Mouse (Mus musculus) ES-E14 (cell line): ENCODE measurements around the gene Mrpl16. TPM values are rescaled to one million over a fixed set of nuclear protein-coding genes. Genes with fewer than 3 reads are reported as not detected.

Experiments used
- DNase-seq: peaks from one replicate; pipeline ENCODE4 v3.0.0-alpha.2; 2013; ENCODE audit warnings: low read depth, low spot score
- H3K27ac ChIP-seq: 2 replicates; pipeline ENCODE4 v1.5.1; 2012; ENCODE audit warnings: low read depth, mild to moderate bottlenecking, low read length, moderate library complexity, mixed read lengths; ENCODE audit not compliant: poor library complexity, insufficient read depth, severe bottlenecking
- H3K36me3 ChIP-seq: 2 replicates; pipeline ENCODE4 v1.6.1; 2012; ENCODE audit warnings: mild to moderate bottlenecking, low read length, moderate library complexity, mixed read lengths; ENCODE audit not compliant: control insufficient read depth, poor library complexity, insufficient read depth, severe bottlenecking
- H3K4me1 ChIP-seq, 2 experiments: fragments of 150-350 bp in 1 of 2; sonication (generic) in 1 of 2; 2 replicates each; pipeline ENCODE4 v1.6.1; 2012; ENCODE audit warnings: low read length in 2 of 2, mild to moderate bottlenecking in 1 of 2, mixed read lengths in 1 of 2; ENCODE audit not compliant: control insufficient read depth in 2 of 2, insufficient read depth in 2 of 2, poor library complexity in 1 of 2
- H3K4me3 ChIP-seq, 2 experiments: fragments of 150-350 bp in 1 of 2; sonication (generic) in 1 of 2; 2 replicates each; pipeline ENCODE4 v1.5.1; 2012; ENCODE audit warnings: low read length in 2 of 2, low read depth in 1 of 2, mild to moderate bottlenecking in 1 of 2, mixed read lengths in 1 of 2; ENCODE audit not compliant: insufficient read depth in 1 of 2, poor library complexity in 1 of 2, severe bottlenecking in 1 of 2
- H3K9ac ChIP-seq: 2 replicates; pipeline ENCODE4 v1.6.1; 2012; ENCODE audit warnings: low read depth, mild to moderate bottlenecking, low read length, mixed read lengths; ENCODE audit not compliant: poor library complexity, insufficient read depth, severe bottlenecking
- H3K9me3 ChIP-seq: fragments of 150-350 bp; sonication (generic); 2 replicates; pipeline ENCODE4 v1.6.1; 2012; ENCODE audit warnings: low read depth, mild to moderate bottlenecking, low read length; ENCODE audit not compliant: control insufficient read depth, insufficient read depth
- CHD2 ChIP-seq: IDR thresholded peaks from 2 replicates; pipeline ENCODE4 v1.6.1; 2014; ENCODE audit warnings: mild to moderate bottlenecking, low read depth, low read length, inconsistent platforms
- HCFC1 ChIP-seq: IDR thresholded peaks from 2 replicates; pipeline ENCODE4 v1.6.1; 2012; ENCODE audit warnings: low read length, inconsistent platforms, borderline replicate concordance; ENCODE audit not compliant: insufficient read depth
- MAFK ChIP-seq: IDR thresholded peaks from 2 replicates; pipeline ENCODE4 v1.6.1; 2014; ENCODE audit warnings: mild to moderate bottlenecking, low read depth, low read length, inconsistent platforms; ENCODE audit not compliant: insufficient read depth
- ZC3H11A ChIP-seq: IDR thresholded peaks from 2 replicates; pipeline ENCODE4 v1.6.1; 2012; ENCODE audit warnings: low read depth, mild to moderate bottlenecking, inconsistent platforms, low read length, borderline replicate concordance
- ZNF384 ChIP-seq: IDR thresholded peaks from 2 replicates; pipeline ENCODE4 v1.6.1; 2012; ENCODE audit warnings: low read depth, low read length, inconsistent platforms
- in situ Hi-C, 2 experiments: fragments of 600-800 bp; cut with MboI; formaldehyde crosslinking; loops; one replicate each; pipeline ENCODE4 v1.15.1; 2025; ENCODE audit warnings: low sequenced_read_pairs in 2 of 2, inconsistent platforms in 1 of 2; ENCODE audit not compliant: unreplicated experiment in 2 of 2
- total RNA-seq: library from RNA; depleted of rRNA; stranded (reverse); fragments of 300-350 nt; gene quantifications from 2 replicates; pipeline ENCODE4 v1.2.3, GENCODE M21; 2012

Gene Mrpl16
- total RNA-seq, 1 experiment = 36.0 TPM

DNA sequence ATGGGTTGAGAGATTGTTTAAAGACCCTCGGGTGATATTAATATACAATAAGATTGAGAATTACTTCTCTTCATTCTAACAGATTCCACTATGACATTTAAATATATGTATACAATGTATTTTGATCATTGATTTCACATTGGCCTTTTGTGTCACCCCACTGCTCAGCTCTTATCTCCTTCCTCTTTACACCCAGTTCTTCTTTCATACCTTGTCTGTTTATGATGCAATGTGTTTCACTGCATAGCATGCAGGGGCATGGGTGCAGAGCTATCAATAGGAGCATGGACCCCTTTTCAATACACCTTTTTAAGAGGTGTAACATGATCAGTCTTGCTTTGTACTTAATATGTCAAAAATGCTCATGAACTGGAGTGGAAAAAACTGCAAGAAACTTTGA lies 39.9 kb upstream of the Mrpl16 start:
- in situ Hi-C loops = no loop called here
- Histone ChIP-seq H3K9me3 (no peaks in the 10 kb centered on the region), H3K27ac (no peak overlapping the region), H3K4me3 (no peak overlapping the region), H3K4me1 (no peaks in the 10 kb centered on the region), H3K36me3 (no peaks in the 10 kb centered on the region), H3K9ac (no peak overlapping the region)
- DNase-seq = no peak
- TF ChIP-seq ZNF384 = no peak
- no peak for TF ChIP-seq MAFK
- no peak for TF ChIP-seq HCFC1
- no peak for TF ChIP-seq ZC3H11A

DNA sequence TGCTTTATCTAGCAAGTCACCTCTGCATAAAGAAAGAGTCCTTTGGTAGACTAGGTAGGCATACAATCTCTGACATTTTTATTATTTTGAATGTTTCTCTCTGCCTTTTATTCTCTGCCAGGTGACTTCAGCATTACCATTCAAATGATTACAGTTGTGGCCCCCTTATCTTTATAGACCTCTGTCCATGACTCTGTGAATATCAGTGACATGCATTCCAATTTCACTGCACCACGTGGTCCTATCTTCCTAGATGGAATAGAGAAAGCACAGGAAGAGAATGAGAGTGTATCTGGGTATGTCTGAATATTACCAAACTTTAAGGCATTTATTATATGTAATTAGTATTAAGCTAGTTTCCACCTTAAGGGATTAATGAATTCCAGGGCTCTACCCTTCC lies 33.7 kb upstream of the Mrpl16 start:
- no peak for DNase-seq
- H3K36me3 ChIP-seq = no peaks in the 10 kb centered on the region
- no peak overlapping the region for H3K9ac ChIP-seq
- no peak overlapping the region for H3K27ac ChIP-seq
- no peaks in the 10 kb centered on the region for H3K9me3 ChIP-seq
- no peak for TF ChIP-seq ZC3H11A
- no peak for TF ChIP-seq CHD2
- TF ChIP-seq ZNF384 = no peak
- TF ChIP-seq MAFK = no peak
- TF ChIP-seq HCFC1 = no peak
- in situ Hi-C loops = no loop called here
- H3K4me1 ChIP-seq = no peaks in the 10 kb centered on the region
- no peak overlapping the region for H3K4me3 ChIP-seq

DNA sequence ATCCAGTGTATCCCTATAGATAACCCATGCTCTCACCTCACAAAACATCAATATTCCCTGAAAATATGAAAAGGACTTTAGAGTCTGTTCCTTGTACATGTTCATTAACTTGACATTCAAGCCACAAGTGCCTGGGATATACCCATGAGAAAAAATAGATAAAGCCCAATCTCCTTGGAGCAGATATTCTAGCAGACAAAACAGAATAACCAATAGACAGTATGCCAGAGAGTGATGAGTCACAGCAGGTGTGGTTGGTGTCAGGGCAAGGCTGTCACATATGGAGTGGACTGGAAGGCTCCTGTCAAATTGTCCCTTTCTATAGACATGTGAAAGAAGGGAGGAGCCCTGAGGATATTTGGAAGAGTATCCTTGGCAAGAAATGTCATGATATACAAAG lies 24.5 kb upstream of the Mrpl16 start:
- no peak for DNase-seq
- in situ Hi-C loops = no loop called here
- Histone ChIP-seq H3K4me3 (no peak overlapping the region), H3K9ac (no peak overlapping the region), H3K4me1 (no peaks in the 10 kb centered on the region; a peak in 1 of 4 replicates), H3K9me3 (no peaks in the 10 kb centered on the region), H3K27ac (no peak overlapping the region), H3K36me3 (no peaks in the 10 kb centered on the region)
- TF ChIP-seq ZNF384 (no peak), ZC3H11A (no peak), CHD2 (no peak), MAFK (no peak), HCFC1 (no peak)

DNA sequence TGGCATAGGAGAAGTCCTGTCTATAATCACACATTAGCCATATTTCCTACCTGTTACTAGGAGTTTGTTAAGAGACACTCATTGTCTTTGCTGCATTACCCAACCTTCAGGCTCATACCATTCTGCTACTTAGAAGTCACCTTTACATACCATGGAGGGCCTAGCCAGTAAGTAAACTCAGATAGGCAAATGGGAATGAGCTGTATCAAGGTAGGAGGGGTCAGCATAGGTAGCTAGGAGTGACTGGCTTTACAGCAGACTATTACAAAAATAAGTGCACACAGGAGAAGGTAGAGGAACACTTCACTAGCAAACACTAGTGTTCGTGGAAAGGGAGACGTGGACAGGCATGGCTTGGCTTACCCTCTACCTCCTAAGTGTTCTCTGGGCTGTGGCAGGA lies 22.9 kb upstream of the Mrpl16 start, which contains the start of gene Gif:
Gif (plus strand) TSS at position 257 of the 400 bp plus-strand sequence.
- TF ChIP-seq ZNF384 = no peak
- no peak for TF ChIP-seq ZC3H11A
- no peak for TF ChIP-seq MAFK
- TF ChIP-seq HCFC1 = no peak
- no peak for TF ChIP-seq CHD2
- H3K36me3 ChIP-seq = no peaks in the 10 kb centered on the region
- no peak for DNase-seq
- no peaks in the 10 kb centered on the region; a peak in 1 of 4 replicates for H3K4me1 ChIP-seq
- no peak within 1 kb of the TSS for H3K27ac ChIP-seq
- H3K9ac ChIP-seq = no peak within 1 kb of the TSS
- no peak within 1 kb of the TSS for H3K4me3 ChIP-seq
- in situ Hi-C loops = no loop called here
- no peaks in the 10 kb centered on the region for H3K9me3 ChIP-seq

DNA sequence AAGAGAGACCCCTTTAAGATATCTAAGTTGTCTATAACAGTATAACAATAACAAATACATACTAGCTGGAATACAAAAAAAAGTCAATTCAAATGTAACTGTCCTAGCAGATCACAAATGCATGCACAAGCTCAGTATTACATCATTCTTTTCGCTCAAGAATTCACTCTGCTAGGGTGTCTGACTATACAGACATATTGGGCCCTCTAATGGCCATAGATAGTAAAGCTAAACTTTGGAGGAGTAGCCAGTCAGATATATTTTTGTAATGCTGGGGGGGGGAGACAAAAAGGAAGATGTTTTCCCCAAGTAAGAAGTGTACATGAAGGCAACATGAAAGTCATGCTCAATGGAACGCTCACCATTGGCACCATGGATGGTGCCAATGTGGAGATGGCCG lies 5.1 kb upstream of the Mrpl16 start:
- no peak for DNase-seq
- in situ Hi-C loops = no loop called here
- Histone ChIP-seq H3K36me3 (no peaks in the 10 kb centered on the region), H3K9ac (no peak overlapping the region), H3K9me3 (no peaks in the 10 kb centered on the region), H3K4me3 (no peak overlapping the region), H3K4me1 (no peaks in the 10 kb centered on the region), H3K27ac (no peak overlapping the region)
- TF ChIP-seq MAFK (no peak), ZC3H11A (no peak), ZNF384 (no peak), HCFC1 (no peak), CHD2 (no peak)
